6 mouse cellular contexts compared by ENCODE assay signal in genomic region chr11:85504812-85505211, GRCm38 (mm10).
DNase-seq lines count a peak whose midpoint lies in the region; ATAC-seq and TF ChIP-seq lines count a peak whose summit lies in the region.
"Not testable (repeated sequence)": the region's sequence is repeated elsewhere in the genome, so short reads cannot be mapped to it uniquely, and the experiment has no call there.

No protein-coding gene starts in this region.

- H3K4me2 ChIP-seq in midbrain, embryonic 11.5 days = not testable (repeated sequence)
- H3K4me2 ChIP-seq in myocyte (ENCODE audit: low read depth) = peak overlapping the region; percentile 7

- not testable (repeated sequence) for H3ac ChIP-seq in myocyte (ENCODE audit: control insufficient read depth, insufficient read length)

- H3K9me3 ChIP-seq in midbrain, embryonic 11.5 days (ENCODE audit: control insufficient read depth, low read length) = not testable (repeated sequence)

- H3K9ac ChIP-seq in midbrain, embryonic 11.5 days (ENCODE audit: low read length) = not testable (repeated sequence)

- peak; percentile 56 for DNase-seq in Muller cell, postnatal 12 days (ENCODE audit: inconsistent ontology term)
- DNase-seq in adrenal gland, adult 2 months = peak; percentile 27
- peak; percentile 71 for DNase-seq in midbrain, embryonic 11.5 days (ENCODE audit: low spot score, missing footprints)
- peak; percentile 15 for DNase-seq in splenic B cell, adult 2 months (ENCODE audit: low read depth, low spot score)

- ATAC-seq in midbrain, embryonic 11.5 days (ENCODE audit: low FRiP score) = not testable (repeated sequence)
- 0 out of 2 replicates have a peak, but pooled peaks have one; percentile 56 for ATAC-seq in monocyte, adult 5-6 weeks (replicated peaks; ENCODE audit: insufficient number of reproducible peaks, low FRiP score, low TSS enrichment, poor library complexity, severe bottlenecking)

- H3K27ac ChIP-seq in midbrain, embryonic 11.5 days (ENCODE audit: low read depth, low read length) = not testable (repeated sequence)

- TF ChIP-seq POLR2A in myocyte (IDR thresholded peaks at IDR 0.05; ENCODE audit: insufficient read length, low read depth) = not testable (repeated sequence)

- not testable (repeated sequence) for H3K36me3 ChIP-seq in midbrain, embryonic 11.5 days (ENCODE audit: control insufficient read depth, insufficient read depth, low read length); myocyte (ENCODE audit: control insufficient read depth, insufficient read depth); splenic B cell, adult 2 months (ENCODE audit: control insufficient read depth, insufficient read depth, low read length, poor library complexity, severe bottlenecking)

- H3K4me3 ChIP-seq in midbrain, embryonic 11.5 days (ENCODE audit: low read depth, low read length); myocyte: not testable (repeated sequence)

- not testable (repeated sequence) for H3K4me1 ChIP-seq in midbrain, embryonic 11.5 days (ENCODE audit: control insufficient read depth, insufficient read depth, low read length)

- H3K27me3 ChIP-seq in midbrain, embryonic 11.5 days (ENCODE audit: control insufficient read depth, insufficient read depth, low read length); myocyte (ENCODE audit: control insufficient read depth, insufficient read depth, insufficient read length); splenic B cell, adult 2 months (ENCODE audit: control insufficient read depth, insufficient read depth, low read length, poor library complexity, severe bottlenecking): not testable (repeated sequence)

- not testable (repeated sequence) for H3K79me2 ChIP-seq in myocyte (ENCODE audit: control insufficient read depth, insufficient read depth)

- WGBS in midbrain, embryonic 11.5 days = 46% methylated on average over 4 of the region's 4 CpGs

Comparison
In these comparisons a context has a peak if more than half of its experiments do, and no peak if none do; other contexts are left out.
1. DNase-seq: peak in every context shown above with its lines; median percentile 71 in midbrain, embryonic 11.5 days; 56 in Muller cell, postnatal 12 days; 27 in adrenal gland, adult 2 months; 15 in splenic B cell, adult 2 months.